ENCODE assay signal across 12 mouse cellular contexts in the genomic region with DNA sequence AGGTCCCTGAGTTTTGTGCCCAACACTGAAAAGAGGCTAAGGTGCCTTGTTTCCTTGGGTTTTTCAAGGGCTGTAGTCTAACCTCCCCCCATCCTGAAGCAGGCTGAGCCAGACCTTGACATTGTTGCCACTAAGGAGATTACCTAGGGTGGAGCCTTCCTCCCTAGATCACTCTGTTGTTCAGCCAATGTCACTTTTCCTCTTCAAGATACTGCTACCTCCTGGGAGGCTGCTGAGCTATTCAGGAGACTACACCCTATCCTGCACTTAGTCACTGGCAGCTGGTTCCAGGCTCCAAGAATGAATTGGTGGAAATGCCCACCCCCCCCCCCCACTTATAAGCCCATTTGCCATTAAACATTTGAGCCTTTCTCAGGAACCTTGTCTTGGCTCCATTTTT. TPM values are rescaled to one million over a fixed set of nuclear protein-coding genes. Genes with fewer than 3 reads are reported as not detected.
DNase-seq lines count a peak whose midpoint lies in the region; ATAC-seq lines count a peak whose summit lies in the region.
"Had no signal": no experiment of that assay in that cellular context is flagged by ENCODE, and none has a peak within 500 bp of the region (broad histone marks: within the 10 kb centered on the region; RNA-seq: fewer than 3 reads in every experiment).

No protein-coding gene starts in this region.

- ATAC-seq in heart, embryonic 11.5 days (replicated peaks; ENCODE audit: insufficient number of reproducible peaks, low FRiP score, low TSS enrichment) = peak; percentile 14; the same call in 1 of the 2 replicates
- ATAC-seq: forebrain, embryonic 13.5 days had no signal

- no peaks in the 10 kb centered on the region for H3K27me3 ChIP-seq in heart, embryonic 11.5 days (ENCODE audit: control insufficient read depth, insufficient read depth, low read length)
- H3K27me3 ChIP-seq: forebrain, embryonic 13.5 days had no signal

- no peak overlapping the region for H3K4me2 ChIP-seq in heart, embryonic 11.5 days
- H3K4me2 ChIP-seq: forebrain, embryonic 13.5 days had no signal

- H3K9me3 ChIP-seq in heart, embryonic 11.5 days (replicated peaks; ENCODE audit: control insufficient read depth, low read length) = no peaks in the 10 kb centered on the region
- H3K9me3 ChIP-seq: forebrain, embryonic 13.5 days had no signal

- no peaks in the 10 kb centered on the region for H3K4me1 ChIP-seq in heart, embryonic 11.5 days (ENCODE audit: control insufficient read depth, insufficient read depth, low read length)
- H3K4me1 ChIP-seq: forebrain, embryonic 13.5 days had no signal

- DNase-seq in kidney, adult 9 months = peak; percentile 40
- DNase-seq in kidney, postnatal 10 days = no peak
- DNase-seq in ZHBTc4 (ENCODE audit: low read depth, low spot score) (peak; percentile 71), adipocyte (ENCODE audit: low spot score) (no peak)
- peak; percentile 24 to 68 for DNase-seq in kidney, postnatal 25 days
- no peak for DNase-seq in retina, postnatal 1 day
- no peak for DNase-seq in right cerebral cortex, adult 2 months (ENCODE audit: low spot score in 2 of 2)
- DNase-seq: cerebellum, adult 9-10 months; liver had no signal

- H3K4me3 ChIP-seq in heart, embryonic 11.5 days (ENCODE audit: low read depth, low read length) = no peak overlapping the region
- H3K4me3 ChIP-seq: forebrain, embryonic 13.5 days; myocyte had no signal

- no peak overlapping the region for H3K9ac ChIP-seq in heart, embryonic 11.5 days (ENCODE audit: low read depth, low read length)
- H3K9ac ChIP-seq: forebrain, embryonic 13.5 days had no signal

- H3K36me3 ChIP-seq in heart, embryonic 11.5 days (ENCODE audit: control insufficient read depth, insufficient read depth, low read length) = no peaks in the 10 kb centered on the region

- peak overlapping the region; percentile 50; the same call in 1 of the 2 replicates for H3K27ac ChIP-seq in heart, embryonic 11.5 days (ENCODE audit: low read depth, low read length)
- H3K27ac ChIP-seq: forebrain, embryonic 13.5 days had no signal

RNA-seq across cellular contexts. Expression of a gene that starts 7.1 kb away (rescaled TPM):
- 4.4 and 7.6 TPM in 2 replicates for polyA plus RNA-seq in heart, embryonic 11.5 days (2014; fragmentation: Nextera tagmentation; extraction: Ambion mirVana)

RNA-seq across cellular contexts. Expression of a gene that starts 7.1 kb away (rescaled TPM):
- polyA plus RNA-seq in heart, embryonic 11.5 days (2014; fragmentation: Nextera tagmentation; extraction: Ambion mirVana) = 0.93 and 1.6 TPM in 2 replicates

RNA-seq across cellular contexts. Expression of a gene that starts 7.1 kb away (rescaled TPM):
- polyA plus RNA-seq in heart, embryonic 11.5 days (2014; fragmentation: Nextera tagmentation; extraction: Ambion mirVana) = 3.4 and 3.9 TPM in 2 replicates

Comparison
In these comparisons a context has a peak if more than half of its experiments do, and no peak if none do; other contexts are left out.
1. DNase-seq: peak in kidney, adult 9 months (single experiment), ZHBTc4 (single experiment) and kidney, postnatal 25 days (2 of 2); none in kidney, postnatal 10 days (single experiment), retina, postnatal 1 day (single experiment), right cerebral cortex, adult 2 months (0 of 2) and adipocyte (single experiment).